Mouse (Mus musculus) MEL (cell line): ENCODE measurements around the gene Prpsap1.

Experiments
- CHD2 ChIP-seq: IDR thresholded peaks from 2 replicates; pipeline ENCODE4 v1.6.1; 2011; ENCODE audit warnings: low read length, improper control_type of control experiment
- CTCF ChIP-seq, 3 experiments: IDR thresholded peaks in 2 of 3; conservative IDR thresholded peaks in 1 of 3; 2 replicates each; pipeline ENCODE4 v1.5.1; 2011 to 2012; ENCODE audit warnings: low read length in 3 of 3, low read depth in 2 of 3, mild to moderate bottlenecking in 2 of 3, improper control_type of control experiment in 1 of 3, inconsistent platforms in 1 of 3, mixed read lengths in 1 of 3, moderate library complexity in 1 of 3; ENCODE audit not compliant: control insufficient read depth in 1 of 3, insufficient read depth in 1 of 3, poor library complexity in 1 of 3, severe bottlenecking in 1 of 3
- ELF1 ChIP-seq: IDR thresholded peaks from 2 replicates; pipeline ENCODE4 v1.6.1; 2014; ENCODE audit warnings: low read depth, mild to moderate bottlenecking, inconsistent platforms, low read length, improper control_type of control experiment, moderate library complexity
- ETS1 ChIP-seq: IDR thresholded peaks from 2 replicates; pipeline ENCODE4 v1.6.1; 2012; ENCODE audit warnings: low read depth, mild to moderate bottlenecking, inconsistent platforms, low read length, improper control_type of control experiment, moderate library complexity
- GATA1 ChIP-seq: IDR thresholded peaks from 2 replicates; pipeline ENCODE4 v1.6.1; 2011; ENCODE audit warnings: low read depth, low read length, improper control_type of control experiment
- MAFK ChIP-seq: IDR thresholded peaks from 2 replicates; pipeline ENCODE4 v1.6.1; 2011; ENCODE audit warnings: low read depth, mild to moderate bottlenecking, low read length, improper control_type of control experiment, borderline replicate concordance
- MAX ChIP-seq: IDR thresholded peaks from 2 replicates; pipeline ENCODE4 v1.6.1; 2011; ENCODE audit warnings: low read length, improper control_type of control experiment
- MYC ChIP-seq: IDR thresholded peaks from 2 replicates; pipeline ENCODE4 v1.6.1; 2011; ENCODE audit warnings: low read depth, mild to moderate bottlenecking, low read length, improper control_type of control experiment, moderate library complexity
- POLR2A ChIP-seq, 2 experiments: IDR thresholded peaks; 2 replicates each; pipeline ENCODE4 v1.6.1; 2011 to 2012; ENCODE audit warnings: low read length in 2 of 2, mild to moderate bottlenecking in 2 of 2, control low read depth in 1 of 2, improper control_type of control experiment in 1 of 2, low read depth in 1 of 2, moderate library complexity in 1 of 2; ENCODE audit not compliant: control insufficient read depth in 1 of 2, insufficient read depth in 1 of 2, poor library complexity in 1 of 2

- TF ChIP-seq CTCF (IDR thresholded peaks at IDR 0.05 in 2 of 3, conservative IDR thresholded peaks at IDR 0.05 in 1 of 3; ENCODE audit: control insufficient read depth in 1 of 3, insufficient read depth in 1 of 3, low read depth in 2 of 3, low read length in 3 of 3, poor library complexity in 1 of 3, severe bottlenecking in 1 of 3) (no peak), GATA1 (no peak), MAX (peak; percentile 98), ELF1 (no peak), ETS1 (no peak), POLR2A (IDR thresholded peaks at IDR 0.05; ENCODE audit: control insufficient read depth in 1 of 2, insufficient read depth in 1 of 2, low read depth in 1 of 2, low read length in 2 of 2, poor library complexity in 1 of 2) (peak; percentile 8 to 68; a peak in 3 of 4 replicates), MYC (peak; percentile 90), MAFK (no peak), CHD2 (no peak)
Observed at GRCm38 (mm10) chr11:116532262-116532809, 38.3 kb upstream of the Prpsap1 start.
